Mouse (Mus musculus): ENCODE measurements around the gene Lrrc66.

The Lrrc66 gene

GRCm38 (mm10) chr5:73632291-73632690, at the start of gene Lrrc66:
Gene Lrrc66 (minus strand): TSS chr5:73632526.
- DNase-seq, result no peak

DNA sequence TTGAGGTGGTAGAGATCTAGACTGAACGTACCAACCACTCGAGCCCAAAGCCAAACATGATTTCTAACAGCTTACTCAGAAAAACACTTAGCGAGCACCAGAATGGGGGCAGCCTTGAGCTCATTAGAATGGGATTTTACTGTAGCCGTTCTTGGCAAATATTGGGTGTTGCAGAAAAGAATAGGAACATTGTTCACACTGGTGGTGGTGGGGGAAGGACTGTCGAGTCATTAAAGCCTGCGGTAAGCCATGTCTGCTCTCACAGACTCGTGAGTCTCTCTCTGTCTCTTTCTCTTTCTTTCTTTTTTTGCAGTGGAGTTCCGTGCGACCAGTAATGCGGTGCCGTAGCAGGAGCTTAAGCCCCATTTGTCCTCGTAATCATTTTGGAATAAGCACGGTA, 44.3 kb upstream of the Lrrc66 start:
- no peak for DNase-seq

DNA sequence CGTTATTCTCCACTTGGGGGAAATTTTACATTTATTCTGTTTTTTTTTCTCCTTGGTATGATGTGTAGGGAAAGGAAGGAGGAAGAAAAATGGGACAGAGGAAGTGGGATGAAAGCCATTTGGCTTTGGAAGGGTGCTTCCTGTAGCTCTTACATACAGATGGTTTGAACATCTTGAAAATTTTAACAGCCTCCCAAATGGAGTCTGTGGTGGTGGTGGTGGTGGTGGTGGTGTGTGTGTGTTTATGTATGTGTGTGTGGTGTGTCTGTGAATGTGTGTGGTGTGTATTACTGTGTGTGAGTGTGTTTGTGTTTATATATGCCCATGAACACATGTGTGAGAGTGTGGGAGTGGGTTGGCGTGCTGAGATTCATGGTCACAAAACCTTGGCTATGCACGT, 43.3 kb upstream of the Lrrc66 start:
- DNase-seq, result no peak

- no peak for DNase-seq
Measured at GRCm38 (mm10) chr5:73669386-73669785, 37.1 kb upstream of the Lrrc66 start.

DNA sequence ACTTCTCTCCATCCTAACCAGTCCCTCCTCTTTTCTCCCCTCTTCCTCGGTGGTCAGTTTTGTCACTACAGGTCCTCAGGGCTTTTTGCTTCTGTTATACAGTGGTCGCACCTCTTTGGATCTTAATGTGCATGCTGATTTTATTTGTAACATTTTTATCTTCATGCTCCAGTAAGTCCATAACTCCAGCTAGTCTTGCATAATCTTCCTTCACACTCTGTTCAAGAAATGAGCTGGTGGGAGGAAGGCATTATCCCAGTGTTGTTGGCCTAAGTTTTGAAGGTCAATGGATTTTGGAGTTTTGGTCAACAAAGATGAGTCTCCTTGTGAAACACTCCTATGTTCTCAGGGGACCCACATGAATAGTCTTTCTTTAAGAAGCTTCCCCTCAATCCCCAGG, 35.6 kb upstream of the Lrrc66 start:
- DNase-seq, result no peak

- no peak for DNase-seq
Measured at GRCm38 (mm10) chr5:73666695-73667094, 34.4 kb upstream of the Lrrc66 start.

- DNase-seq, result no peak
Measured at GRCm38 (mm10) chr5:73651855-73652201, 19.5 kb upstream of the Lrrc66 start.

- DNase-seq, result no peak
Measured at GRCm38 (mm10) chr5:73651061-73651854, 18.9 kb upstream of the Lrrc66 start, which contains the start of gene Spata18. Gene Spata18 (plus strand): TSS chr5:73651379.

DNA sequence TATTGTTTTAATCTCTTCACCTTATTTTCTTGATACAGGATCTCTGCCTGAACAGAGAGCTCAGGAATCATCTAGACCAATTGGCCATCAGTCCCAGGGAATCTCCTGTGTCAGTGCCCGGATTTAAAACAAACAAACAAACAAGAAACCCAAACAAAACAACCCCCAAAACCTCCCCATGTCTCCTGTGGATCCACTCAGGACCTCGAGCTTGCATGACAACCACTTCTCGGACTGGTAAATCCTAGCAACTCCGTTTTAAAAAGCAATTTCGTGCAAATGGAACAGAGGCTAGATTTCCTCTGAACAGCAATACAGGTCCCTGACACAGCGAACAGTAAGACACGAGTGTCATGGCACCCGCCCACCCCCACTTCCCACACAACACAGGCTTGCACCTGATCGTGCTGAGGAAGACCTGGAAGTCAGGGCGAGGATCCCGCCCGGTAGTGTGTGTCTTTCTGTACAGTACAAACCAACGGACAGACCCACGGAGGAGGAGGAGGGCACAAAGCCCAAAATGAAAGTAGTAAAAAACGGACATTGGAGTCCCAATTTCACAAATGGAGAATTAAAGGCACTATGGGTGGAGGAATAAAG, 18.1 kb upstream of the Lrrc66 start:
- DNase-seq, result no peak

DNA sequence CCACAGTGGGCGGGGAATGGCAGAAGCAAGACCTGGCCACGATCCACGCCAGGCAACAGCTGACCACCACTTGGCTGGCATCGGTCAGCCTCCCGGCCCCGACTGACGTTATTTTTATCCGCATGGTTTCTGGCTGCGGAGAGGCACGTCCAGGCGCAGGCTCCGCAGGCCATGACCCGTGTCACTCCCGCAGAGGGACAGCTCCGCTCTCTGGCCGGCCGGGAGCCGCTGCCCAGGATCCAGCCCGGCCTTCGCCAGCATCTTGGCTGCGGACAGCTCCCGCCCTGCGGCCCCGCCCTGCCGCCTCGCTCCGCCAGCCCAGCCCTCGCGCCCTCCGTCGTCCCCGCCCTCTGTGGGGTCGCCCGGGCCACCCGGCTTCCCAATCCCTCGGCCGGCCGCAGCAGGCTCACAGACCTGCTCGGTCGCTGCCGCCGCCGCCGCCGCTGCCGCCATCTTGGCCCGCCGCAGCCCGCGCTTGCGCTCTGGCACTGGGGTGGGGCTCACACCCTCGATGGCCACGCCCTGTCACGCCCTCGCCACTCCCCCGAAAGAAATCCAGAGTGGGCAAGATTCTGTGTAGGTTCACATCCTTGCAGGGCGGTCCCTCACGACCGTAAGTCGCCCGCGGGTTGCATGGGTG, 15.1 kb upstream of the Lrrc66 start, which contains the start of gene Sgcb:
Sgcb (minus strand) TSS at position 530 of the 640 bp plus-strand sequence.
- DNase-seq, result peak; percentile 88

DNA sequence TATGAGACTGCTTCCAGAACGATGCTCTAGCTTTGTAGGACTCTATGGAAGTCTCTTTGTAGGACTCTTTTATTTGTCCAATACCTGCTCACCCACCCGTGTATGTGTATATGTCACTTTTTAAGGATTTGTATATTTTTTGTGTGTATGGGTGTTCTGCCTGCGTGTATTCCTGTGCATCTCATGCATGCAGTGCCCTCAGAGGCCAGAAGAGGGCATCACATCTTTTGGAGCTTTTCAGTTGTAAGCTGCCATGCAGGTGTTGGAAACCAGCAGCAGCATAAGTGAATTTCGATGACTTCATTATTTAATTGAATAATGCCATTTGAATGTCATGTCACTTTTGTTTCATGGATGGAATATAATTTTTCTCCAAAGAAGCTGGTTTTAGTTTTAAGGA, 9.8 kb upstream of the Lrrc66 start:
- no peak for DNase-seq

DNA sequence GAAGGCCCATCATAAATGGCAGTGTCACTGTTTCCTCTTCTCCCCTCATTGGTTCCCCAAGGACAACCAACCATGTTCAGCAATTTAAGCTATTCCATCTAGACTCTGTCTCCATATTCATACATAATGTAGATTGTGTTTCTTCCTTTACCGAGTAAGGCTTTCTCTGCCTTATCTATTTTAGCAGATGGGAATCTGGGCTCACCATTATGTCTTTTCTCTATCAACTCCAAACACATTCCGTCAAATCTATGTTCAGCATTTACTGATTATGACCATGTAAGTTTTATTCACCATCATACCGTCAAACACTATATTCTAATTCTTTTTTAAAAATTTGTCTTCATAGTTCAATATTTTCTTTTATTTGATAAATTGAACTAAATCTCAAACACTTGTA, 8.7 kb upstream of the Lrrc66 start:
- DNase-seq, result no peak

GRCm38 (mm10) chr5:73637337-73638107, 5.2 kb upstream of the Lrrc66 start:
- no peak for DNase-seq

GRCm38 (mm10) chr5:73633141-73633540, 815 bp upstream of the Lrrc66 start:
- peak; percentile 62 for DNase-seq

DNA sequence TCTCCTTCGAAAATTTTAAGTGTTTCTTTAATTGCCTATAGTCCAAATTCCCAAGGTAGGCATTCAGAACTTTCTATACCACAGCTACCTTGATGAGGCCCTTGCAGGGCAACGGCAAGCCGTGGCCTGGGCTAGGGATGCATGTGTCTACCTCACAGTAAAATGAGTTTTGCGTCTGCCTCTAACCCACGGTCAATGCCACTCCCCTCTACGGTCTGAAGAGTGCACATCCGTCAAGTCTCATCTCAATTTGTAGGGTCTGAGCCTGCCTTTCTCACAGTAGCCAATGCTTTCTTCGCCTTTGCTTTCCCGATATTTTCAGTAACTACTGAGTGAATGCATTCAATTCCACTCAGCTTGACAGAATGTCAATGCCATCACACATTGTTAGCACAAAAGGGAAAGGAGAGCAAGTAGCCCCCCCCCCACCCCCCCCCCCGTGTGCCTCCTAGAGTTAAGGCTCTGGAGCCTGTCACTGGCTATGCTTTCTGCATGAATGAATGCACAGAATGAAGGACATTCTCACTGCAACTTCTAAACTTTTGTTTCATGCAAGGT, 1.2 kb downstream of the Lrrc66 start:
- no peak for DNase-seq

GRCm38 (mm10) chr5:73630141-73630540, 2.2 kb downstream of the Lrrc66 start:
- DNase-seq, result no peak

- DNase-seq, result no peak
Measured at GRCm38 (mm10) chr5:73627991-73628390, 4.3 kb downstream of the Lrrc66 start.

GRCm38 (mm10) chr5:73627559-73627958, 4.8 kb downstream of the Lrrc66 start:
- DNase-seq, result no peak

DNA sequence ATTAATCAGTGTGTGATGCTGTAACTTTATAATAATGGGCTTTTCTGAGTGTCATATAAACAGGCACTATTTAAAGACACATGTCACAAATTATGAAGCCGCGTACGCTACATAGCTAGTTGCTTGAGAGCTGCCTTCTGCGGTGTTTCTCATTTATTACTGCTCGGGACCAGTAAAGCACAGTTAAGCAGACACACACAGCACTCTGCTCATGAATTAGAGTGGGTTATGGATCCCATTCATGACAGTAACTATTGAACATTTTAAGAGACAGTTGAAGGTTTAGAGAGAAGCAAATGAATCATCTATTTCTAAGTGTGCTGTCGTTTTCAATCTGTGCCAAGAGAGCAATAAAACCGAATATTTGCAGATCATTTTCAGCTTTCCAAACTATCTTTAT, 5.5 kb downstream of the Lrrc66 start:
- no peak for DNase-seq

GRCm38 (mm10) chr5:73625505-73625904, 6.8 kb downstream of the Lrrc66 start:
- no peak for DNase-seq

DNA sequence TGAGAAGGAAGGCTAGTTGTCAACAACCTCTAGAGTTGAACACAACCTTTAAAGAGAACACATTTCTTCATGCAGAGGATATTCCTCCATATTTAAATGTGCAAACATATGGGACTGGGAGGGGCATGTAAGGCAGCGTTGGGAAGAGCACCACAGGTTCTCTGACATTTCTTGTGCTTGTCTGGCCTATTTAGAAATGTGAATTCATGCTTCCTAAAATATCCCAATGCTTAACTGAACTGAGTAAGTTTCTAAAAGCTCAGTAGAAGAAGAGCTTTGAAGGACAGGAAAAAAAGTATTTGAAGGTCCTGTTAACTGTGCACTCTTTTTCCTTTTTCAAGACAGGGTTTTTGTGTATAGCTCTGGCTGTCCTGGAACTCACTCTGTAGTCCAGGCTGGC, 13.4 kb downstream of the Lrrc66 start:
- no peak for DNase-seq

GRCm38 (mm10) chr5:73615211-73615610, 17.1 kb downstream of the Lrrc66 start:
- no peak for DNase-seq

GRCm38 (mm10) chr5:73613296-73613695, 19.0 kb downstream of the Lrrc66 start:
- DNase-seq, result no peak
